Mouse (Mus musculus) neural tube, embryonic 10.5 days (tissue): ENCODE data around the gene Agrp.
"Not testable (repeated sequence)": the region's sequence is repeated elsewhere in the genome, so short reads cannot be mapped to it uniquely, and the experiment has no call there.

Source experiments
- DNase-seq: peaks from one replicate; pipeline ENCODE4 v3.0.0-alpha.2; 2017; ENCODE audit warnings: low spot score; ENCODE audit errors: extremely low spot score

The Agrp gene

GRCm38 (mm10) chr8:105622421-105622920 lies 14.7 kb downstream of the Agrp start:
- peak; percentile 97 for DNase-seq

DNA sequence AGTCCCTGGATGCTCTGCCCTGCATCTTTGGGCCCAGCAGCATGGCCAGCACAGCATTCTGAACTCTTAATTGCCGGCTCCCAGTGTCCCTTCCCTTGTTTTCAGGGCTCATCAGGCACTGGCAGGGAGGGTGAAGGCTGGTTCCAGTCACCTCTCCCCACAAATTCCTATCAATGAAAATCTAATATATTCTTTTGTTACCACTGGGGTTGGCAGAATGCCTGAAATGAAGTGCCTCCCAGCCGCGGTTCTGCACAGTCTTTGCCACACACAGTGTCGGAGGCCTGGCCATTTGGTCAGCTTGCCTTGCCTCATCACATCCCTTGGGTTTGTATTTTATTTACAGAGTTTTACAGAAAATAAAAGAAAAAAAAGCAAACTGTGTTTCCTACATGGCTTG lies 15.4 kb downstream of the Agrp start:
- no peak for DNase-seq

- no peak for DNase-seq
Measured at GRCm38 (mm10) chr8:105620946-105621720, 16.1 kb downstream of the Agrp start.

DNA sequence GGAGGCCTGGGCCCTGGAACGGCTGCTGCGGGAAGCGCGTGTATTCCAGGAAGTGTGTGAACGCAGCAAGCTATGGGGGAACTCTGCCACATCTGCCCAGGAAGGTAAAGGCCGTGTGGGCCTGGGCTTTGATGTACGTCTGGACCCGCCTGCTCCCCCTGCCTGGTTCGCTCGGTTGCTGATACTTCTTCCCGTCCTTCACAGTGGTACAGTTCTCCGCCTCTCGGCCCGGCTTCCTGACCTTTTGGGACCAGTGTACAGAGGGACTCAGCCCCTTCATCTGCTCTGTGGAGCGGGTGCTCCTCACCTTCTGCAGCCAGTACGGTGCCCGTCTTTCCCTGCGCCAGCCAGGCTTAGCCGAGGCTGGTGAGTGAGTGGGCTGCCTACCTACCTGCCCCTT lies 17.0 kb downstream of the Agrp start:
- DNase-seq: no peak

DNA sequence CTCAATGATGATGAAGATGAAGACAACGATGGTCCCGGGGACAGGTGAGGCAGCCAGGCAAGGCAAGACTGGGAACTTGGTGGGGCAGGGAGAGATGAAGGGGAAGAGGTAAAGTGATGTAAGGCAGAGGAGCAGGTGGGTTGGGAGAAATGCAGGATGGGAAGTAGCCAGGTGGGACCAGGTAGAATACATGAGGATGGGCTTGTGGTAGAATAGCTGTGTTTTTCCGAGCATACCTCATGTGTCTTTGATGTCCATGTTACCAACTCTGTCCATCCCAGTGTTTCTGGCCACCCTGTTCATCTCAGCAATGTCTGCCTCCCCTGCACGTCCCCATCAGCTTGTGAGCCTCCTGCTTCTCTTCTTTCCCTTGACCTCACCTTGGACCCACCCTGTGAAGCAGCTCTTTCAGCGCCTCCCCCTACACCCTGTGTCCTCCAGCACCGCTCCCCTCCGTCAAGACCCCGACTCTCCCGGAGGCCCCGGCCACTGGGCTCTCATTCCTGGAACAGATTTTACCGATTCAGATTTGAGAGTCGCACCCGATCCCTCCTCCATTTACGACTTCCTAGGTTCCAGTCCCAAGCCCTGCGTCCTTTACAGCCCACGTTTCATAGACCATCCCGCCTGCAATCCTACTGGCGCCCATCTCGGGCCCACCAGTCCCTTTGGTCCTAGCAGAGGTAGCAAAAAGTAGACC lies 18.2 kb downstream of the Agrp start:
- no peak for DNase-seq

GRCm38 (mm10) chr8:105618279-105618634 lies 18.9 kb downstream of the Agrp start:
- DNase-seq: no peak

DNA sequence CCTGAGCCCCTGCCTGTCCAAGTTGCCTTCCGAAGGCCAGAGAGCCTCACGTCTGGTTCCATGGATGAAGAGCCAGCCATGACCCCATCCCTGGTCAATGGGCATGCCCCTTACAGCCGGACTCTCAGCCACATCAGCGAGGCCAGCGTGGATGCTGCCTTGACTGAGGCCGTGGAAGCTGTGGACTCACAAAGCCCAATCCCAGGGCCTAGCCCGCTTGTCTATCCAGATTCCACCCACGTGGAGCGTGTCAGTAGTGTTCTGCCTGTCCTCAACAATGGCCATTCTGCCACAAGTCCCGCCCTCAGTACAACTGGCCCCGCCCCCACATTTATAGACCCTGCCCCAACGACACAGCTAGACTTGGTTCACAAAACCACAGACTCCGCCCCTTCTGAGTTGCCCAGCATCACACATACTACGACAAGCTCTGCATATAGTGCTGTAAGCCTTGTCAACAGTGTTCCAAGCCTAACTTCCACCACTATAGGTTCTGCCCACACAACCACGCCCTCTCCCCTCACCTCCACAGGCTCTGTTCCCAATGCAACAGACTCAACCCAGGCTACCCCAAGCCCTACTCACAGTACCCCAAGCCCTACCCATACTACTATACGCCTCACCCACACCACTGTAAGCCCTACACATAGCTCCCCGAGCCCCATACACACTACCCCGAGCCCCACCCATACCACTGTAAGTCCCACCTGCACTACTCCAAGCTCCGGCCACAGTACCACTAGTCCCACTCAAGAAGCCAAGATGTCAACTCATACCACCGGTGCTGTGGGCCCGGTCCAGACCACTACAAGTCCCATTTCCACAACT lies 19.5 kb downstream of the Agrp start:
- DNase-seq: no peak

GRCm38 (mm10) chr8:105615942-105616341 lies 21.3 kb downstream of the Agrp start:
- DNase-seq: no peak

DNA sequence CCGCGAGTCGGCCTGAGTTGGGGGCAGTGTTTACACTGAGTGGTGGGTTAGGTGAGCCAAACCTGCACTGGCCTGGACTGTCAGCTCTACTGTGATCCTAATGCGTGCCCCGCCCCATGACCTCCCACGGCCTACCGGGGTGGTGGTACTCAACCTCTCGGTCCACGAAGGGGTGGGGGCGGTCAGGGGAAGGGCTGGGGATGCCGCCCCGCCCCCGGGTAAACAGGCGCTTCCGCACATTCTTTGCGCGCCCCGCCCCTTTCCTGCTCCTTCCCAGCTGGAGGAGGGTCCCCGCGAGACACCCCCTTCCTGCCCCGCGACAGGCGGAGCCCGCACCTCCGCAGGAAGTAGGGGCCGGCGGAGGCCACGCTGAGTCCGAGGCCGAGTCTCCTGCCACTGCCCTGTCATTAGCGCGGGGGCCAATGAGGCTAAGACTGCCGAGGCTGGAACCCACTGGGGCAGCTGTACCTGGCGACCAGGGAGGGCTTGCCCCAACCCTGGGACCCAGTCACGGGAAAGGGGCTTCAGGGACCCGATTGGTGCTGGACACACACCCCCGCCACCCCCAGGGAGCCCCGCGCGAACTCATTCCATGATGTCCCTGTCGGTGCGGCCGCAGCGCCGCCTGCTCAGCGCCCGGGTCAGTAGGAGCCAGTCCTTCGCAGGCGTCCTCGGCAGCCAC lies 23.2 kb downstream of the Agrp start:
- peak; percentile 54 for DNase-seq

DNA sequence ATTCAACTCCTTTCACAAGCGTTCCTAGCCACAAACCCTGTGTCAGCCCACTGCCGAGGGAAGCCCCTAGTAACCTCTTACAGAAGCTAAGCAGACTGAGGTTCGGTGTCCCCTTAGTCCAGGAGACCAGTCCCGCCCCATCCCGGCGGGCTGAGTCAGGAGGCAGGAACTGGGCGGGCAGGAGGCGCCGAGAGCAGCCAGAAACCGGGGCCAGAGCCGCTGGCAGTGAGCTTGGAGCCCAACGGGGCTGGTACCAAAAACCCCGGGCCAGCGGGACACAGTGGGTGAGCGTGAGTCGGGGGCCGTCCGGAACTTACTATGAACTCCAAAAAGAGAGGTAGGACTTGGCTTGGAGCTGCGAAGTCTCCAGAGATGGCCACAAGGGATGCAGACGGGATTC lies 24.2 kb downstream of the Agrp start:
- peak; percentile 29 for DNase-seq

DNA sequence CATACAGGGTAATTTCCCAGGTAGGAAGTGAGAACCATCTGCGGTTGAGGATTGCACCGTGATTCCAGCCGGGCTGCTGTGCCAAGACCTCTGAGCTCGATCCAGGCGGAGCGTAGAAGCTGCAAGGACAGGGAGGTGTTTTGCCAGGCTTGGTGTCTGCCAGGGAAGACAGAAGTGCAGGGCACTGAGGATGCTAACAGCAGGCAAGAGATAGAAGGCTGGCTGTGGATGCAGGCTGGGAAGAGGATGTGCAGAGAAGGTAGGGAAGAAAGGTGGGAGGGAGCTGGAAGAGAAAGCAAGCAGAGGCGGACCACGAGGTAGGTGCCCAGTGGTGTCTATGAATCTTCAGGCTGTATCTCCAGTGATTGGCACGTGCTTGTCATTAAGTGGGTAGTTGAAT lies 25.4 kb downstream of the Agrp start:
- DNase-seq: no peak

DNA sequence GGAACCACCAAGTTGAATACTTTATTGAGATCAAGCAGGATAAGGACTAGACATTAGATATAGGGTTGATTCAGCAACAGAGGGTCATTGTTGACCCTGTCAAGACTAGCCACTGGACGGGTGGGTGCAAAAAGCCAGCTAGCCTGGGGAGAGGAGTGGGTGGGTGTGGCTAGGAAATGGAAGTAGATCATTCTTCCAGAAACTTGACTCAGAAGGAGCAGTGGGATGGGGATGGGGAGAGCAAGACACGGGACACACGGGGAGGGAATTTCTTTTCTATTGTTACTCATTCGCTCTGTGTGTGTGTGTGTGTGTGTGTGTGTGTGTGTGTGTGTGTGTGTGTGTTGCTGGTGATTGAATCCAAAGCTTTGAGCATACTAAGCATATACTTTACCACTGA lies 27.4 kb downstream of the Agrp start:
- no peak for DNase-seq

DNA sequence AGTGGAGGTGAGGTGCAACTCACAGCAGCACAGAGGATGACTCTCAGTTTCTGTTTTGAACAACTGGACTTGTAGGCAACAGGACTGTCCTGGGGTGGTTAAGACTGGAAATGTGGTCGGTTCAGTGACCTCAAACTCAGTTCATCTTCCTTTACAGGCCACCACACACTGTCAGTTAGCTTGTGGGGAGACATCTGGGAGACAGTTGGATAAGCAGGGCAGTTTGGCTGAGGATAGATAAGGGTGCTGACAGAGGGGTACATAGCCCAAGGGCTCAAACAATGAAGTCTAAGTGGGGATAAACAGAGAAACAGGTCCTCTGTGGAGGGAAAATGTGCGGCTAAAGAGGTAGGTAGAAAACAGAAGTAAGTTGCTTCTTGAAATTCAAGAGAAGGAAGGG lies 27.8 kb downstream of the Agrp start:
- DNase-seq: no peak

- no peak for DNase-seq
Measured at GRCm38 (mm10) chr8:105607684-105608083, 29.5 kb downstream of the Agrp start.

DNA sequence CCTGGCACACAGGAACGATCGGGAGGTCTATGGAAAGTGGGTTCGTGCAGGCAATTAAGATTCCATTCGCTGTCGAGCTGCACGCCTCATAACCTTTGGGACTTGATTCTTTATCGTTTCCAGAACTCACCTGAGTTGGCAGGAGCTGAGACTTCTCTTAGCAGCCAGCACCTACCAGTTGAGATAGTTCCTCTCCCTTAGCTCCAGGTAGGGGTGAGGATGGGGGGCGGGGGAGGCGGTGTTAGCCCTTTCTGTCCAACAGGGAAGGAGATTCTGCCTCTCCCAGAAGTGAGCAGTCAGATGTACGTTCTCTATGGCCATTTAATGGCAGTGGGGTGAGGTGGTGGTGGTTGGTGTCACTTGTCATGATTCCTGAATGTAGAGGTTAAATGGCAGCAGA lies 30.1 kb downstream of the Agrp start:
- DNase-seq: no peak

GRCm38 (mm10) chr8:105606189-105607023 lies 30.8 kb downstream of the Agrp start:
- DNase-seq: peak; percentile 83

GRCm38 (mm10) chr8:105605491-105606188 lies 31.6 kb downstream of the Agrp start:
- peak; percentile 69 for DNase-seq

GRCm38 (mm10) chr8:105604804-105605381 lies 32.3 kb downstream of the Agrp start, which contains the start of gene Ripor1:
TSS of gene Ripor1 (plus strand) at chr8:105605255.
- DNase-seq: peak; percentile 85

GRCm38 (mm10) chr8:105602540-105602939 lies 34.7 kb downstream of the Agrp start:
- not testable (repeated sequence) for DNase-seq
